Comparison of ENCODE assay signal across 1 mouse cellular context in the genomic region with DNA sequence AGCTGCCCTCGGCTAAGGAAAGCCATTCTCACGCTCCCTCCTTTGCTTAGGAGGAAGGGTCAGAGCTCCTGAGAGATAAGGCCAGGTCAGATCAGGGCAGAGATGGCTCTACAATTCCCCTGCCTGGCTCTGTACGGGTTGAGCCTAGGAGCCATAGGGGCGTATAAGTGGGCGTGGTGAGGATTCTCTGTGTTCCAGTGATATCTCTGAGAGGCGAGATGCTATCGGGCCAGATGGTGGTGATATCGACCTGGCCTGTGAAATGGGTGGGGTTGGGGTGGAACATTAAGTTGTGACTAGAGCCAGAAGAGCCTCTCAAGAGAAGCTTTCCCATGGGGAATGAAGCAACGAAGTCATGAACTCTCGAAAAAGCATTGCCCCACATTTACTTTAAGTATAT.
TF ChIP-seq lines count a peak whose summit lies in the region.

No protein-coding gene starts in this region.

TF ChIP-seq in CH12.LX, 34 proteins besides CTCF, POLR2A, EP300 and RAD21 (continued from another document):
- no peak for TF ChIP-seq MAFK (IDR thresholded peaks at IDR 0.05; ENCODE audit: insufficient replicate concordance, low read length)
TF ChIP-seq in CH12.LX: peak in this region for 1.
